Mouse (Mus musculus) C2C12 (cell line): ENCODE results near the gene Gm4307.
"Not testable (repeated sequence)": the region's sequence is repeated elsewhere in the genome, so short reads cannot be mapped to it uniquely, and the experiment has no call there.

Source experiments
- CTCF ChIP-seq: IDR thresholded peaks from one replicate; pipeline ENCODE4 v1.5.1; 2011; ENCODE audit not compliant: control insufficient read depth, insufficient read depth, insufficient read length
- MYOD1 ChIP-seq: IDR thresholded peaks from one replicate; pipeline ENCODE4 v1.6.1; 2011; ENCODE audit warnings: low read depth; ENCODE audit not compliant: control insufficient read depth, insufficient read length

DNA sequence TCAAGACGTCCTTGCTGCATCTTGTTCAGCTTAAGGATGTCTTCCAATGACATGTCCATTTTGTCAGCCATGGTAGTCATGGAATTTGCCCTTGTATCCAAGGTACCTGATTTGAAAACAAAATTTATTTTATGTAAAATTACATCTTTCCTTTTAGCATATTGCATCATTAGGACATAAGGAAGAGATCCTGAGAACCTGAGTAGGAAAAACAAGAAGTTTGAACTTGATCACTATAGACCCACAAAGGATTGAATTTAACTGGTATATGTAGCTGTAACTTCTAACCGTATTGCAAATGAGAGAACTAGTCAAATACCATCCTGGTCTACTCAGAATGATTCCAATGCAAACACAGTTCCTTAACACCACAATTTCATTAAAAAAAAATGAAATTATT, 21.3 kb downstream of the Gm4307 start, which contains the start of gene Gm4312:
- not testable (repeated sequence) for TF ChIP-seq CTCF, MYOD1
